Mouse (Mus musculus) megakaryocyte progenitor cell, adult 5-6 weeks (primary cell): Measurements from ENCODE around the gene 0610010K14Rik. TPM values are rescaled to one million over a fixed set of nuclear protein-coding genes. Genes with fewer than 3 reads are reported as not detected.

ENCODE experiments used
- ATAC-seq: replicated peaks from 2 replicates; pipeline ENCODE4 v1.8.0; 2016; ENCODE audit warnings: mild to moderate bottlenecking, moderate TSS enrichment, inconsistent platforms; ENCODE audit not compliant: poor library complexity
- total RNA-seq, 2 experiments: library from RNA; stranded (forward) in 1 of 2; stranded (reverse) in 1 of 2; fragments of 157-497, 149-512 nt in 1 of 2; fragments of 200-1000 nt in 1 of 2; gene quantifications; 2 replicates each; pipeline versions ENCODE4 v1.2.3 to v1.2.4; 2015 to 2017

0610010K14Rik gene
- total RNA-seq (2015) = 73.4 and 77.3 TPM in 2 replicates
- 24.4 and 31.2 TPM in 2 replicates for total RNA-seq (2017)

GRCm38 (mm10) chr11:70237457-70238167 lies at the start of gene 0610010K14Rik:
Gene 0610010K14Rik (minus strand): TSS chr11:70237914.
- ATAC-seq = peak; percentile 88

- ATAC-seq = no peak
Observed at GRCm38 (mm10) chr11:70285686-70286085, 48.0 kb upstream of the 0610010K14Rik start.

- ATAC-seq = no peak
Observed at GRCm38 (mm10) chr11:70284757-70285156, 47.0 kb upstream of the 0610010K14Rik start.

GRCm38 (mm10) chr11:70283666-70284065 lies 46.0 kb upstream of the 0610010K14Rik start:
- no peak for ATAC-seq

GRCm38 (mm10) chr11:70280441-70280840 lies 42.7 kb upstream of the 0610010K14Rik start:
- ATAC-seq = peak; percentile 74

- ATAC-seq = no peak
Observed at GRCm38 (mm10) chr11:70278961-70279360, 41.2 kb upstream of the 0610010K14Rik start.

GRCm38 (mm10) chr11:70271641-70272040 lies 33.9 kb upstream of the 0610010K14Rik start:
- no peak for ATAC-seq

GRCm38 (mm10) chr11:70266405-70266804 lies 28.7 kb upstream of the 0610010K14Rik start:
- ATAC-seq = no peak

GRCm38 (mm10) chr11:70265819-70266218 lies 28.1 kb upstream of the 0610010K14Rik start:
- ATAC-seq = no peak

- ATAC-seq = peak; percentile 23; the same call in 1 of the 2 replicates
Observed at GRCm38 (mm10) chr11:70265252-70265651, 27.5 kb upstream of the 0610010K14Rik start.

- no peak for ATAC-seq
Observed at GRCm38 (mm10) chr11:70259035-70259434, 21.3 kb upstream of the 0610010K14Rik start.

- peak; percentile 42; the same call in 1 of the 2 replicates for ATAC-seq
Observed at GRCm38 (mm10) chr11:70254931-70255531, 17.3 kb upstream of the 0610010K14Rik start, which contains the start of gene Alox12. Gene Alox12 (minus strand): TSS chr11:70255353.

- no peak for ATAC-seq
Observed at GRCm38 (mm10) chr11:70254337-70254736, 16.6 kb upstream of the 0610010K14Rik start.

- ATAC-seq = no peak
Observed at GRCm38 (mm10) chr11:70251853-70252252, 14.1 kb upstream of the 0610010K14Rik start.

- ATAC-seq = no peak
Observed at GRCm38 (mm10) chr11:70250150-70250549, 12.4 kb upstream of the 0610010K14Rik start.

- peak; percentile 84 for ATAC-seq
Observed at GRCm38 (mm10) chr11:70247136-70247845, 9.6 kb upstream of the 0610010K14Rik start.

GRCm38 (mm10) chr11:70242591-70242990 lies 4.9 kb upstream of the 0610010K14Rik start:
- no peak for ATAC-seq

- ATAC-seq = peak; percentile 21
Observed at GRCm38 (mm10) chr11:70239541-70240279, 2.0 kb upstream of the 0610010K14Rik start, which contains the start of the genes Gm21988 and Rnasek. Gene Gm21988 (minus strand): TSS chr11:70239830. Gene Rnasek (minus strand): TSS chr11:70239842.

GRCm38 (mm10) chr11:70238591-70239440 lies 1.1 kb upstream of the 0610010K14Rik start:
- ATAC-seq = no peak

GRCm38 (mm10) chr11:70236717-70237116 lies 997 bp downstream of the 0610010K14Rik start:
- ATAC-seq = no peak
